Mouse (Mus musculus) spleen, postnatal 14 days (tissue): ENCODE data around the gene Hoxd11.

Experiments
- DNase-seq, 2 experiments: peaks; one replicate each; pipeline ENCODE4 v3.0.0; 2021 to 2022; ENCODE audit warnings: low spot score in 2 of 2

Gene Hoxd11

DNA sequence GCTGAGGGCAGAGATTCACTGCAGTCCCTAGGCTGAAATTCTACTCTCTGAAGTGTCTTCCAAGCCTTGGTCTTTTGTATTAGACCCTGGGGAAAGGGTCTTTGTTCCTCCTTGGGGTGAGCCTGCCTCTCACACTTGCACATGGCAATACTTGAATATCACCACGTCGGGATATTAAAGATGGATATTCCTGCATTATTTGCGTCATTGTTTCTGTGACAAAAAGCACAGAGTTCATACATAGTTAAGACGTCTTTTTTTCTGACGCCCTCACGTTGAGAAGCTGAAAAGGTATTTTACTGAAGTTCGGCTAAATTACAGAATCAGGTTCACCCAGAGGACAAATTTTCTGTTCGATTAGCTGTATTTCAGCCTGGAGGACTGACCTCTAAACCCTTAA is 51.0 kb downstream of the Hoxd11 start:
- no peak for DNase-seq

DNA sequence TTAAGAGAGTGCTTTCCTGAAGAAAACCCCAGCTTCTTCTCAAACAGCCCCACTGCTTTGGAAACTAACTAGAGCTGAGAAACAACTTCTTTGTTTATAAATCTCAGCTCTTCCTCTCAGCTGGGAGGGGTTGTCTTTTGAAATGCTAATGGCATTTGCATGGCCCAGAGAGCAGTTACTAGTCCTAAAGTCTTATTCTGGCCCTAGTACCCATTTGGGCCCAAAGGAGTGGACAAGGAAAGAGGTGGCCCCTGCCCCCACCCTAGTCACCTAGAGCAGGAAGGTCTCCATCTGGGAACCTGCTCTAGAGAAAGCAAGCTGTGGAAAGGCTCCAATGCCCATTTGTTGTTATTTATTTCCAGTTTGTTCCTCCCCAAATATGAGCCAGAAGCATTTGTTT is 51.7 kb downstream of the Hoxd11 start:
- no peak for DNase-seq

- DNase-seq: no peak
Observed at GRCm38 (mm10) chr2:74731799-74732512, 52.6 kb downstream of the Hoxd11 start.

GRCm38 (mm10) chr2:74732513-74733316 is 53.4 kb downstream of the Hoxd11 start:
- no peak for DNase-seq

- DNase-seq: no peak
Observed at GRCm38 (mm10) chr2:74733317-74733661, 53.9 kb downstream of the Hoxd11 start.

- DNase-seq: no peak
Observed at GRCm38 (mm10) chr2:74733765-74734164, 54.4 kb downstream of the Hoxd11 start.

DNA sequence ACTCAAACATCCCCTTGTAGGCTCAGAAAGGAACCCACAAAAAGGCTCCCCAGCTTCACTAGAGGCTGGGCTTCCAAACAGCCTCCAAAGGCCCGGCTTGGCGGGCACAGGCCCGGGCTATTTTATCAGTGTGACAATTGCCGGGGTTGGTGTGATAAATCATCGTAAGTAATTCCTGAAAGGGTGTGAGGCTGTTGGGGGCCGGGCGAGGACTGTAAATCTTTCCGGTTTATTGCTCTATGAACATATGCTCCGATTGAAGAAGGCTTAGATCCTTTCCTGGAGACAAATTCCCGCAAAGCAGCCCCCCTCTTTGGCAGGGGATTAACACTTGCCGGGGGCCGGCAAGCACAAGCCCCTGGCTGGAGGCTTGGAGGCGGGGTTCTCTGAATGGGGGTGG is 55.1 kb downstream of the Hoxd11 start:
- DNase-seq: no peak

GRCm38 (mm10) chr2:74734996-74735811 is 55.8 kb downstream of the Hoxd11 start:
- no peak for DNase-seq

- DNase-seq: no peak
Observed at GRCm38 (mm10) chr2:74735851-74736687, 56.7 kb downstream of the Hoxd11 start.
